Mouse (Mus musculus): ENCODE results near the gene Kctd2.
"Not testable (repeated sequence)": the region's sequence is repeated elsewhere in the genome, so short reads cannot be mapped to it uniquely, and the experiment has no call there.

The Kctd2 gene

DNA sequence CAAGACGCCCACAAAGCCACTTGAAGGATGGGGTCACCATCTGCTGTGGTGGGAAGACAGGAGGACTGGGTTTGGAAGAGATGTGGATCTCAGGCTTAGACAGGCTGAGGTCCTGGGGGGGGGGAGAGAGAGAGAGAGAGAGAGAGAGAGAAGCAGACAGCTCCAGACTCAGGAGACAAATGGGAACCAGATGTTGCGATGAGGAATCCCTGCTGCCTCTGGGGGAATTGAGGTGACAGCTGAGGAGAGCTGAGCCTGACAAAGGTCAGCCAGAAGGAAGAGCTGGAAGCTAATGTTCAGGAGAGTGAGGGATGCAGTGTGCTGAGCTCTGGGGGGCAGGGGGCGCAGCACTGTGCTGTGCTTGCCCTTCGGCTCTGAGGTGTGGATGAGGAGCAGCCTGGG is 47.3 kb downstream of the Kctd2 start:
- DNase-seq (ENCODE audit: inconsistent age in 2 of 2, low spot score in 1 of 2): no peak

DNA sequence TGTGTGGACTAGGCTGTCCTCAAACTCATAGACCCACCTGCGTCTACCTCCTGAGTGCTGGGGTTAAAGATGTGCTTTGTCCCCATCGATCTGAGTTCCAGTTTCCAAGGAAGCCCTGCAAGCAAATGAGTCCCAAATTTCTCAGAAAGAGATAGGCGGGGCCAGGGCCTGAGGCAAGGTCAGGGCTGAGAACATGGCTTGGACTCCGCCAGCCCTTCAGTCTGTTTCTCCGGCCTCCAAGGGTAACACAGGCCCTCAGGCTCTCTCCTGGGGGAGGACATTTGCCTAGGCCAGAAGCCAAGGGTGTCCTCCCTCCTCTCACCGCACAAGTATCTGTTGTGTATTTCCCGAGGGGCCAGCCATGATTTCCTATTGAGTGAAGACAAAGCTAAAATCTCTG is 52.3 kb downstream of the Kctd2 start:
- DNase-seq (ENCODE audit: inconsistent age in 2 of 2, low spot score in 1 of 2): peak in 1 of 2 experiments; percentile 67

DNA sequence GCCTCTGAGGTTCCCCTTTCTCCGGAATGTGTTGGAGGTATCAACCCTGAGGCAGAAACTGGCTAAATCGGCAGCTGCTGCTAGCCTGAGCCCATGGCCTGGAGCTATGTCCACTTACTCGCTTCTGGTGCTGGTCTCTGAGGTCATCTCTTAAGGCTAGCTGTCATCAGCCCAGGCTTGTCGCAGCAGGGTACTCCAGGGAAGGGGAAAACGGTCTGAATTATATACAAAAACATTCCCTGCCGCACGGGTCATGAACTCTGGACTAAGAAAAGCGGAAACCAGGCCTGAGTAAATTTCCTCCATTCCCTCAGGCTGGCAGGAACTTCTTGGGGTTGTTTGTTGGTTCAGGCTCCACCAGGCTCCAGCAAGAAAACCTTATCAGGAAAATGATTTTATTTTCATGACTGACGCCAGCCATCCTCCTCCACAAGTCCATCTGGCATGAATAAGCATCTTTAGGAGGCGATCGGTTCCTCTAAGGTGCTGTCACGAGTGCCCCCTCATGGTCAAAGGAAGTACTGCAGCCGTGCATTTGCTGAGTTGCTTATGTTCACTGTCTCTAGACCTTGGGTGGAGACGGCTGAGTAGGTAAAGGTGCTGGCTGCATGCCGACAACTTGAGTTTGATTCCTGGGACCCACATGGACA is 53.8 kb downstream of the Kctd2 start:
- peak; percentile 92 to 98 for DNase-seq (ENCODE audit: inconsistent age in 2 of 2, low spot score in 1 of 2)

DNA sequence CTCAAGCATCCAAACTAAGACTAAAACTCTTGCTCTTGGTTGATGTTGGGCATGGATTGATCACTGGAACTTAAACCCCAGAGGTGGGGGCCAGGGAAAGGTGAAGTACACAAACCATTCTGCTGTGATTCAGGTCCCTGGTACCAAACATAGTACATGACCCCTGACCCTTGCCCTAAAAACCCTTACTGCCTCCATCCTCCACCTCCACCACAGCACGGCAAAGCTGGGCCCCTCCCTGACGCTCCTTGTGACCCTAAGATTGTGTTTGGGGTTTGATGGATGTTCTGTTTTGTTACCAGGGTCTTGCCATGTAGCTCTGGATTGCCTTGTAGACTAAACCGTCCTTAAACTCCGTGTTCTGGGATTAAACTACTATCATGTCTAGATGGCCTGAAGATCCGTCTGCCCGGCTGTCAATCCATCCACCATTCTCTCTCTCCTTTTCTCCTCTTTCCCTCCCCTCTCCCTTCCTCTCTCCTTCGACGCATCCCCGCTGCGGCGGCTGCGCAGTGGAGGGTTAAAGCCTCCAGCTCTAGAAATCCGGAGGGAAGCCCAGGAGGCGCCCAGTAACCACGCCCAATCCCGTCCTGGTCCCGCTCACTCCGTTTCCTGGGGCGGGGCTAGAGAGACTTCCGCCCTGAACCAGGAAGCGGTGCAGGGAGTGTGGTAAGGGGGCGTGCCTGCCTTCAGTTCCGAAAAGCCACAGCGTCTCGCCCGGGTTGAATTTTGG is 55.3 kb downstream of the Kctd2 start, which contains the start of gene Armc7:
TSS of gene Armc7 (plus strand) at position 643 of the 733 bp plus-strand sequence.
- DNase-seq (ENCODE audit: inconsistent age in 2 of 2, low spot score in 1 of 2): peak; percentile 97 to 99

DNA sequence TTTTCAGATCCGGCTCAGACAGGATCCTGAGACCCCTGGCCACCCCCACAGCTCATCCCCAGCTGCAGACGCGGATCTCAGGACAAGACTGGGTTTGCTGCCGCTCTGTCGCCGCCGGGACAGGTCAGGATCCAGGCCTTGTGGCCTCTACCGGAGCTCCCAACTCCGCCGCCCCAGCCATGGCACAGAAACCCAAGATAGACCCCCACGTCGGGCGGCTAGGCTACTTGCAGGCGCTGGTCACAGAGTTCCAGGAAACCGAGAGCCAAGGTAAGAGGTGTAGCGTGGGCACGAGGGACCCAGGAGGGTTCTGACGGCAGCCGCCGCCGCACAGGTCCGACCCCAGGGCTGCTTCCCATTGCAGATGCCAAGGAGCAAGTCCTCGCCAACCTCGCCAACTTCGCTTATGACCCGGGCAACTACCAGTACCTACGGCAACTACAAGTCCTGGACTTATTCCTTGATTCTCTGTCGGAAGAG is 55.9 kb downstream of the Kctd2 start:
- no peak for DNase-seq (ENCODE audit: inconsistent age in 2 of 2, low spot score in 1 of 2)

- not testable (repeated sequence) for DNase-seq (ENCODE audit: inconsistent age in 2 of 2, low spot score in 1 of 2)
Observed at GRCm38 (mm10) chr11:115476630-115477029, 56.7 kb downstream of the Kctd2 start.

DNA sequence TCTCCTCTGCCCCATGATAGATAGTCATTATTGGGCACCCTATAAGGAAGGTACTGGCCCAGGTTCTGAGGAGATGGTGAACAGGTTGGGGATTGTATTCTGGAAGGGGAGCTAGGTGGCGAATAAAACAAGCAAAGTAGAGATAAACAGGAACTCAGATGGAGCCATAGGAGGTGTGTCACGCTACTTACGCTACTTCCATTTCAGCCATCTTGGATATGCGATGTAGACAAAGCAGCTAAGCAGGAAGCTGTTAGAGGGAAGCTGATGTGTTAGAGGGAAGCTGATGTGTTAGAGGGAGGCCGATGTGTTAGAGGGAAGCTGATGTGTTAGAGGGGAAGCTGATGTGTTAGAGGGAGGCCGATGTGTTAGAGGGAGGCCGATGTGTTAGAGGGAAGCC is 57.5 kb downstream of the Kctd2 start:
- DNase-seq (ENCODE audit: inconsistent age in 2 of 2, low spot score in 1 of 2): not testable (repeated sequence)

DNA sequence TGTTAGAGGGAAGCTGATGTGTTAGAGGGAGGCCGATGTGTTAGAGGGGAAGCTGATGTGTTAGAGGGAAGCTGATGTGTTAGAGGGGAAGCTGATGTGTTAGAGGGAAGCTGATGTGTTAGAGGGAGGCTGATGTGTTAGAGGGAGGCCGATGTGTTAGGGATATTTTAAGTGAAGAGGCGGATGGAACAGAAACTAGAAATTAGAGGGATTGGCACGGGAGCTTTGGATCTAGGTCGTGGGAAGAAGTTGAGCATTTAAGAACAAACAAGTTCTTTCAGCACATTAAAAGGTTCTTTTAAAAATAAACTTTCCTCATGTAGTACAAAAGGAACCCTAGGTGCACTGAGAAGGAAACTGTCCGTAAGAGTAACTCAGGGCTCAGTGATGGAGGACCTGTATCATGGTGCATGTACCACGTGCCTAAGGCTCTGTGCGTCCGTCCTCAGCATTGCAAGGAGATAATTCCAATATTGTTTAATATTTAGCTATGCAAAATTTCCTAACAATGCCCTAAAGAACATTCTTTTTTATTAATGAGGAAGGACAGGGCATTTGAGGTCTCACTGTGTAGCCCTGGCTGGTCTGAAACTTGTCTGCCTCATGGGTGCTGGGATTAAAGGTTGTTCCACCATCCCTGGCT is 58.5 kb downstream of the Kctd2 start:
- DNase-seq (ENCODE audit: inconsistent age in 2 of 2, low spot score in 1 of 2): no peak

Measured in adrenal gland, adult (tissue).